Mouse (Mus musculus): Measurements from ENCODE around the gene Tm7sf3. TPM values are rescaled to one million over a fixed set of nuclear protein-coding genes. Genes with fewer than 3 reads are reported as not detected.

Tm7sf3 gene
- total RNA-seq, 4 experiments from 2014 or later, result 46.1 to 69.9 (median 58.5) TPM

DNA sequence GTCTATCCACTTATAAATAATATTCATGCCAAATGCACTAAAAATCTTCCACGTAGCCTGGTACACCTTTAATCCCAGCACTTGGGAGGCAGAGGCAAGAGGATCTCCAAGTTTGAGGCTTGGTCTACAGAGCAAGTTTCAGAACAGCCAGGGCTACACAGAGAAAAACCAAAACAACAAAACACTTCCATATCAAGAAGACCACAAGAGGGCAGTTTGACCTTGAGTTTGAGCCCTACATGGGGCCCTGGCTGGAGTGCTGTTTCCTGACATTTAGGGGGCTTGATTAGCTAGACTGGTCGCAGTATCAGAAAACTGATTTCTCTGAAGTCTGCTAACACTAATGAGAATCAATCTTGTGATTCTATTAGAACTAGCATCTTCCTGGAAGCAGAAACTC, 18.0 kb upstream of the Tm7sf3 start:
- no peak for DNase-seq

DNA sequence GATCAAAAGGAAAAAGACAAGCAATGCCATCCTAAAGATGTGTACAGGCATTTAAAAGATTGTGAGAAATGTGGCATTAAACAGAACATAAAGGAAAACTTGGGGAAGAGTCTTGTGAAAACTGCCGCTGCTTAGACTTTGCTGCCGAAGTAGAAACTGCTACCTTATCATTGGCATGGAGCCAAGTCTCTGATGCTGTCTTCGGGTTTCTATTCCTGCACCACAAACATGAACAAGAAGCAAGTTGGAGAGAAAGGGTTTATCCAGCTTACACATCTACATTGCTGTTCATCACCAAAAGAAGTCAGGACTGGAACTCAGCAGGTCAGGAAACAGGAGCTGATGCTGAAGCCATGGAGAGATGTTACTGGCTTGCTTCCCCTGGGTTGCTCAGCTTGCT, 10.6 kb upstream of the Tm7sf3 start:
- no peak for DNase-seq

DNA sequence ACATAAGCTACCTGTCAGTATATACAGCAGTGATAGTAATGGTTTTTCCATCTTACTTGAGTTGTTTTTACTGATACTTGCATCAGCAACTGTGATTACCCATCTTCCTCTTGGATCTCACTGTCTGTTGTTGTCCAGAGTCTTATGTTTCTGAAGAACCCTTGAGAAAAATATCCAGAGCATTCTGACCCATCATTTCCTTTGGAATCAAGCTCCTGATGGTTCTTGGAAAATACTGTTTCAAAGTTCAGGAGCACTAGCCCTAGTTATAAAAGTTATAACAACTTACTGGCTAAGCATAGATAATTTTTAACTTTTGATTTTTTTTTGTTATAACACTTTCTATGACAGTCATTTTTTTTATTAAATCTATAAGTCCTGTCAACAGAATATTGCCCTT, 8.8 kb upstream of the Tm7sf3 start:
- no peak for DNase-seq

DNA sequence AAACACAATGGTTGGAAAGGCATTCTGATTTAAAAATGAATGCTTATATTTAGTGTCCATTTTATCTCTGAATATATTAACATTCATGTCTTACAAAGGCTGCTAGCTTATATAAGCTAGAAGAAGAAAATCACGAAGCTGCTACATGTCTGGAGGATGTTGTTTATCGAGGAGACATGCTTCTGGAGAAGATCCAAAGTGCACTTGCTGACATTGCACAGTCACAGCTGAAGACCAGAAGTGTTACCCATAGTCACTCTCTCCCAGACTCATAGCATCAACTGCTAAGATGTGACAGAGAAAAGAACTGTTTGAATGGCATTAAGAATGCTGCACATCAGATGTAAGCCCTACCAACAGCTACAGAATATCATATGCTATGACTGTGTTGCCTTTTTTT, 7.4 kb upstream of the Tm7sf3 start:
- no peak for DNase-seq

DNA sequence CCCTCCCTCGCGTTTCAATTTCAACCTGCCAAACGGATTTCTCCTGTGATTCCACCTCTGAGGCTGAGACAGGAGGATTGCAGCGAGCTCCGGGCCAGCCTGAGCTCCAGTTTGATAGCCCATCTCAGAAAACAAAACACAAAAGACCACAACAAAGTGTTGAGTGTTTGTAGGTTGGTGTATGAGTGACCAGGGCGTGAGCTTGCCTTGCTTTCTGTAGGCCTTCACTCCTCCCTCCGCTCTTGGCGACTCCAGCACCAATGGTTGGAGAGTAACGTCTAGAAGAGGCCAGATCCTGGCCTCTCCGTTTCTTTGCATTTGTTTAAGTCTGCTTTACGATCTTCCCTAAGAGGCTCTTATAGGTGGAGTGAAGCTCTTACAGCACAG, 553 bp upstream of the Tm7sf3 start:
- DNase-seq, result no peak

DNA sequence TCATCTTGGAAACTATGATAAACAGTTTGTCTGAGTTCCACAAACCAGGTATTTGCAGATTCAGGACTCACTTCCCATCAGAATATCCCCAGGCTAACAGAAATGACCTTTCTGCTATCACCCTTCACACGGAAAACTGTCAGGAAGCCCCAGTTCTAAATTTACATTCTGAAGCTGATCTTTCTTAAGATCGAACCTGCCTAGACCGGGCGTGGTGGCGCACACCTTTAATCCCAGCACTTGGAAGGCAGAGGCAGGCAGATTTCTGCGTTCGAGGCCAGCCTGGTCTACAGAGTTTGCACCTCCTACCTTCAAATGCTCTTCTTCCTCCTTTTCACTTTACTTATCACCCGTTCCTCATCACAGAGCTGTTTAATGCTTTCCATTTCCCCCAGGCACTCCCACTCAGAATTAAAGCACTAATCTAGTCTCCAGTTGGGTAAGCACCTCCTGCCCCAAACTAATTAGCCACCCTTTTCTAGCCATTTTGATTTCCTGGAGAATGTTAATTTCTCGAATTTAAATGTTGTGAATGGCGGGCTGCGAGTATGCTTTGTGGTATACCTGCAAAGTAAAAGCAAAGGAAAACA, 908 bp downstream of the Tm7sf3 start:
- DNase-seq, result no peak

DNA sequence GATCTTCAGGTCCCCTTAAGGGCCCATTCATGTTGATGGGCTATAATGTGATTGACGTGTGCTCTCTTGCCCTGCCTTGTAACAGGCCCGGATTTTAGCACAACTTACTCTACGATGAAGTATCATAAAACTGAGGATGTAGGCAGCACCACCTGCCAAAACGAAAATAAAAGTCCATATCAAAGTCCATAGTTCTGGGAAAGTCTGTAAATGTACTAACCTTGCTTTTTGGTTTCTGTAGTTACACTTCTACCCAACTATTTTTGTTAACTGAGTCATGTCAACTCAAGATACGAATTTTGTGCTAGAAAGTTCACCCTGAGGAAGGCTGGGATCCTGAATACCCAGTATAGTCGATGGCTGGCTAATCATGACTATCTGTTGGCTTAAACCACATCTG, 1.6 kb downstream of the Tm7sf3 start:
- no peak for DNase-seq

DNA sequence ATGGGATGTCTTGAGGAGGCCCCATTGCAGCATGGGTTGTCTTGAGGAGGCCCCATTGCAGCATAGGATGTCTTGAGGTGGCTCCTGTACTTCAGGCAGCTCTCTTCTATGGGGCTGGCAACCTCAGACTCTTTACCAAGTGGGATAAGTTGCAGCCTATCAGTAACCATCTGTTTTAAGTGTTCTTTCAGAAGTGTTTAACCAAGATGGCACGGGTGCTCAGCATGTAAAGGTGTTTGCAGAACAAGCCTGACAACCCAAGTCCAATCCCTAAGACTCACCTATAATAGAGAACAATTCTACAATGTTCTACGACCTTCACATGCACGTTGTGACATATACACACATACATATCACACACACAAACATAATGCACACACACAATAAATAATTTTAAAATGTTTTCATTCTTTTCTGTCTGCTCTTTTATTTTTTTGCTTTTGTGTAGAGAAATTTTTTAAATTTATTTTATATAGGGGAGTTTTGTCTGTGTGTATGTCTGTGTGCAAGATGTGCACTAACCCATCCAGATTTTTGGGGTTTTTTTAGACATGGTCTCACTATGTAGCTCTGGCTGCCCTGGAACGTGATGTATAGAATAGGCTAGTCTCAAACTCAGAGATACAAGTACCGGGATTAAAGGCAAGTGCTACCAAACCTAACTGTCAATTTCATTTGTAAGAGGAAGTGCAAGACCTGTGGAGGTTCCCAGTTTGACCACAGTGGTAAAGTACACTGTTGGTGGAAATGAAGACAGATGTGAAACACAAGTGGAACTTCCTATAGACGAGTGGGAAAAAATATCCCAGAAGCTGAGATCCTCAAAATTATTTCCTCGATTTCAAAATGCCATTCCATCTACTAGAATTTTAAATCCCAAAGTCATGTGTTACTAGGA, 2.3 kb downstream of the Tm7sf3 start:
- DNase-seq, result no peak

DNA sequence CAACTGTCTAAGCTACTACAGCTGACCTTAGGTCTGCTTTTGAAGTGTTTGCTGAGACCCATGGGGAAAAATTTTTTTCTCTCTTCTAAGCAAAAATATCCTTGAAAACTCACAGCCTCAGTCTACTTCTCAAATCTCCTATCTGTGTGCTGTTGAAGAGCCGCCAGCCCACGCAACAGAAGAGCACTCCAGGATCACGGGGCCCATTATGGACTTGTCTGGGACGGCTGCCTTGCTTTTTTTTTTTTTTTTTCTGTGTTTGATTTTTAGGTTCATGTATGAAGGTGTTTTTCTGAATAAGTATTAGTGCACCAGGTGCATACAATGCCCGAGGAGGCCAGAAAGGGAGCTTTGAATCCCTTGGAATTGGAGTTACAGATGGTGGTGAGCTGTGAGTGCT, 6.1 kb downstream of the Tm7sf3 start:
- no peak for DNase-seq

DNA sequence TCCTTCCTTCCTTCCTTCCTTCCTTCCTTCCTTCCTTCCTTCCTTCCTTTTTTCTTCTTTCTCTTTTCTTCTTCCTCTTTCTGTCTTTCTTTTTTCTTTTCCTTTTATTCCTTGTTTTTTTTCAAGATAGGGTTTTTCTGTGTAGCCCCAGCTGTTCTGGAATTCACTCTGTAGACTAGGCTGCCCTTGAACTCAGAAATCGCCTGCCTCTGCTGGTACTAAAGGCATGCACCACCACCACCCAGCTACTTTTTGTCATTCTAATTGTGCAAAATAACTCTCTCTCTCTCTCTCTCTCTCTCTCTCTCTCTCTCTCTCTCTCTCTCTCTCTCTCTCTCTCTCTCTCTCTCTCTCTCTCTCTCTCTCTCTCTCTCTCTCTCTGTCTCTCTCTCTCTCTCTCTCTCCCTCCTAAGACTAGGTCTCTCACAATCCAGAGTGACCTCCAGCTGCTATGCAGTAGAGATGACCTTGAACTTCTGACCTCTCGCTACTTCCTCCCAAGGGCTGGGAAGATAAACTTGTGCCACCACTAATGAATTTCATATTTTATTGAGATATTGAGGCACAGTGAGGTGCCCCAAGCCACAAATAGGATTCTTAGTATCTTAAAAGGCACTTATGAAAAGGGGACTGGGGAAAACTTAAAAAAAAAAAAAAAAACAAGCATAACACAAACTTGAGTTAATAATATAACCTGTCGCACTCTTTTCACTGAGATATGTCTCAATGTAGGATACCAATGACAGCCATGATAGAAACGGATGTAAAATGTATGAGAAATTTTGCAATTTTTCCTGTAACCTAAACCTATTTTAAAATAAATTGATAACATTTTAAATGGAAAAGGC, 7.6 kb downstream of the Tm7sf3 start:
- no peak for DNase-seq

DNA sequence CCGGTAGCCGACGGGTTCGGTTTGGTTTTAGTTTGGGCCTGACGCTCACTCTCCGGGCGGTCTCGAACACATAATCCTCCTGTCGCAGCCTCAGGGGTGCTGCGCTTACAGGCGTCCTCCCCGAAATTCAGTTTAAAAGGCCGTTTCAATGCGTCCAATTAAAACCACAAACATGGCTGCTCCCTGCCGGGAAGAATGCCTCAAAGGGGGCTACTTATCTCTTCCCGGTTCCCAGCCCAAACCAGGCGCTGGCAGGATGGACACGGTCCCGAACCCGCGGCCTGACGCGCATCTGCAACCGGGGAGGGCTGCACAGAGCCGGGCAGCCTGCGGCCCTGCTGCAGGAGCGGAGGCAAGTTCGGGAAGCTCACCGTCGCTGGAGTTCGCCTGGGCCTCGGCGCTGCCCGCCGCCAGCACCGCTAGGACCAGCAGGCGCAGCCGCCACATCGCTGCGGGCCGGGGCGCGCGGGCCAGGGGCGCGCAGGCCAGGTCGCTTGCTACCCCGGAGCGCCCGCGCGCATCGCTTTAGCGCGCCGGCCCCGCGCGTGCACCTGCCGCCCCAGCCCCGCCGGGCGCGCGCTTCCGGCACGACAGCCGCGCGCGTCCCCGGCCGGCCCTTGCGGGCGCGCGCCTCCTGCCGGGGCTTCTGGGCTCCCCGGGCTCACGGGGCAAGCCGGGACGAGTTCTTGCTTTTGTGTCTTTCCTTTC, 8.5 kb downstream of the Tm7sf3 start:
- DNase-seq, result peak; percentile 47

DNA sequence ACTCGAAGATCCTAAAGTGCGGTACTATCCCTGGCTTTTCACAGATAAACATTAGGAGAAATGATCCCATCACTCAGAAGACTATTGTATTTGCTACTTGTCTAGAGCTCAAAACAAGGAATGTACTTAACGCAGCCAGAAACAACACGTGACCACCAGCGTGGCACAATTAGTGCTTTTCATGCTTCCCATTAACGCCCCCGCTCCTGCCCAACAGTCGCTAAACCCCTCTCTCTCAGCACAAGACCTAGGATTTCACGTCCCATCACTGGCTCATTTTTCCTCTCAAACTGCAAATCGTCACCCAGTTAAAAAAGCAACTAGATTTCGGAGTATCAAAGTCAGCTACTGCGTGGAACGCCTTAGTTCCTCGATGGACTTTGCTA, 9.0 kb downstream of the Tm7sf3 start:
- no peak for DNase-seq

DNA sequence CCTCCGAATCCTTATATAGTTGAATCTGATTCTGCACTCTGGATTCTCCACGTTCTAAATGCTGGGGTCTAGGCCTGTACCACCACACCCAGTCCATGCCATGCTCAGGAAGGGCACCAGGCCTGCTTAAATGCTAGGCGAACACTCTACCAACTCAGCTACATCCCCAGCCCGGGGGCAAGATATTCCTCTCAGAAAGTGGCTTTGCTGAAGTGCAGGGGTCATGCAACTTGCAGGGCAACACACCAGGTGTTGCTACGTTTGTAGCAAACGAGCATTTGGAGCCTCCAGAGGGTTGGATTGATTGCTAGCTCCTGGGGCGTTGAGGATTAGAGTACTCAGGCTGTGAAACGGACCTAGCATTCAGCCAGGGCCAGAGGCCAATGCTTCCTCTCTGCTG, 9.5 kb downstream of the Tm7sf3 start:
- no peak for DNase-seq

DNA sequence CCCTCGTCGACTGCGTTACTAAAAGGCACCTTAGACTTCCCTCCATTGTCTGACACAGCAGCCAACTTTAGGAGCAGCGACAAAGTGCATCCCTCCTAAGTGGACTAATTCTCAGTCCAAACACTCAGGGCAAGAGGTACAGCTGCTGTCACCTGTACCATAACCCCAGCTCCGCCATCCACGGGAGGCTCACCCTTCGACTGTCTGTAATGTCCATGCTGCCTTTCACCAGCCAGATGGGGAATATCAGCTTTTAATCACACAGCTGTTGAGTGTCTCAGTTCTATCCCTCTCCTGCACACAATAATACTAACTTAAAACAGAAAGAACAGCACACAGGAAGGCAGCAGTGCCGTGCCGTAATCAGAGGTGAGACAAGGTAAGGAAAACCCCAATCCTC, 10.2 kb downstream of the Tm7sf3 start:
- no peak for DNase-seq

DNA sequence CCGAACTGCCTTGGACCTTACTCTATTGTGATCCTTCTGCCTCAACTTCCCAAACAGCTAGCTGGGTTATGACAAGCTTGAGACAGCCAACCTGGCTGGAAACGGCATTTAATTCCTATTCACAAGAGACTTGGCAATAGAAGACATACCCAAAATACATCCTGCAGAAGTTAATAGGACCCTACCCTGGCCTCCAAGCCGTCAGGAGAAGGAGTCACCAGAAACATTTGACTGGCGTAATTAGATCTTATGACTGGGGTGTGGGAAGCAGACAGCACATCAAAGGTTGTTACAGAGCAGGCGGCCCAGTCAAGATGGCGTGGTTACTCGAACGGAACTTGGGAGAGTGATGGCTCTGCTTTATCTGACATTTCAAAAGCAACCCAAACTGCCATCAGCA, 10.8 kb downstream of the Tm7sf3 start:
- DNase-seq, result no peak

DNA sequence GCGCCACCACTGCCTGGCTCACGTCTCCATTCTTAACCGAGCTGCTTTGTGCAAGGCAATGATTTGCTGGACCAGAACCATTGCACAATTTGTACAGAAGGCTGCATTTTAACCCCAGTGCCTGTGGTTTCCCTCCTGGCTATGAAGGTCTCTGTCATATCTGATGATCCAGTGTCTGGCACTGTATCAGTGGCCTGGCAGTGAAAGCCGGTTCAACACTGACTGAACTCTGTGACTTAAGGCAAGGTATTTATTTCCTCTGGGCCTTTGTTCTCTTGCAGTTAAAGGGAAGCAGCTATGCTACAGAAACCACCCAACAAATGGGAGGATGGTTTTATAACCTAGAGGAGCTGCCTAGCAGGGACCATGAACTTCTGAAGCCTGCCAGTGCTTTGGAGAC, 11.7 kb downstream of the Tm7sf3 start:
- DNase-seq, result peak; percentile 78

DNA sequence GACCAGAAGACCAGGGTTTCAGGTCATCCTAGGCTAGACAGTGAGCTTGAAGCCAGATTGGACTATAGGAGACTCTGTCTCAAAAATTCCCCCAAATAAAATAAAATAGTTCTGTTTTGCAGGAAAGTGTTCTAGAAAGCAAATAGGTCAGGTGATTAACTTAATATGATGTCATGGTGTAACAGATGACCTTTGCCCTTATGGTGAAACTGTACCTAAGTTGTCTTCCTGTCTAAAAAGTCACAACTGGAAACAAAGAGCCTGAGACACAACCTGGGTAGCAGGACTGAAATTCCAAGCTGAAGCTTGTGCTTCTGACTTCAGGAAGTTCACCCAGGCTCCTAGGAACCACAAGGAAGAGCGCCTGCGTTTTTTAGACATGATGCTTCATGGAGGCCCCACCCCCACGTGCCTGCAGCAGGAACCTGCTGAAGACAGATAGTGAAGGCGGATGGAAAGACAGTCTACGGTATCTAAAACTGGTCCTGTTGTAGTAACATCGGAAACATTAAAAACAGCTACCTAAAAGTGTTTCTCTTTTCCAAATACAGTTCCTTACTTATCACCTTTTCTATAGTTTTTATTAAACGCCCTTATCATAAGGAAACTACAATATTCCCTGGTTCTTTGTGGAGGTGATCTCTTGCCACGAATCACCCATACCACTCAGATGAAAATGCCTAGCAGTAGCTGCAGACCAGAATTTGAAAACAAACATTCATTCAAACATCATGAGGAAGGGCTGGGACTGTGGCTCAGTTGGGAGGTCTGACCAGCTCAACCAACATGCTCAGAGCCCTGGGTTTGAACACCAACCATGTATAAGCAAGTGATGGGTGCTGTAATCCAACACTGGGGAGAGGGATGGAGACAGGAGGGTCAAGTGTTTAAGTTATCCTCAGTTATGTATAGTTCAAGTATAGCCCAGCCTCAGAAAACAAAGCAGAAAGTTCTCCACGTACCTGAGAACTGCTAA, 12.6 kb downstream of the Tm7sf3 start:
- DNase-seq, result no peak

DNA sequence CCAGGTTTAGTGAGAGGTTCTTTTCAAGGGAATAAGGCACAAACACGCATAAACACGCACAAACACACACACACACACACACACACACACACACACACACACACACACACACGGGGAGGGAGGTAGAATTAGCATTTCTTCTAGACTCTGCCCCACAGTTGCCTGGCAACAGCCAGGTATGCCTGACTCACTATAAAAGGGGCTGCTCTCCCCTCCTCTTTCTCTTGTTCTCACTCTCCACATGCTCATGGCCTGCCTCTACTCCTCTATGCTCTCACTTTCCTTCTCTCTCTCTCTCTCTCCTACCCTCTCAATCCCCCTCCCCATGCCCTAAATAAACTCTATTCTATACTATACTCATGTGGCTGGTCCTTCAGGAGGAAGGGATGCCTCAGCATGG, 14.5 kb downstream of the Tm7sf3 start:
- DNase-seq, result no peak

DNA sequence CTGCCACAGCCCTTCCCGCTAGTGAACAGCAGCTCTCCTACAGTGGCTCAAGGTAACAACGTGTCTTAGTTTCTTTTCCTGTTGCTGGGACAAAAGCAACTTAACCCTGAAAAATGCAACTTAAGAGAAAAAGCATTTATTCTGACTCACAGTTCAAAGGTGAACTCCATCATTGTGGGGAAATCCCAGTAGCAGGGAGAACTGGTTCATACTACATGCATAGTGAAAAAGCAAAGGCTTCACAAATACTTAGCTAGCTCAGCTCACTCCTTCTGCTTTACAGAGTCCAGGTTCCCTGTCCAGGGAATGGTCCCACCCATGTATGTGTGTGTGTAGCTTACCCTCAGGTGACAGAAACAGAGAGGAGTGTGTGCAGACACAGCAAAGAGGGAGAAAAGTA, 26.0 kb downstream of the Tm7sf3 start:
- no peak for DNase-seq

DNA sequence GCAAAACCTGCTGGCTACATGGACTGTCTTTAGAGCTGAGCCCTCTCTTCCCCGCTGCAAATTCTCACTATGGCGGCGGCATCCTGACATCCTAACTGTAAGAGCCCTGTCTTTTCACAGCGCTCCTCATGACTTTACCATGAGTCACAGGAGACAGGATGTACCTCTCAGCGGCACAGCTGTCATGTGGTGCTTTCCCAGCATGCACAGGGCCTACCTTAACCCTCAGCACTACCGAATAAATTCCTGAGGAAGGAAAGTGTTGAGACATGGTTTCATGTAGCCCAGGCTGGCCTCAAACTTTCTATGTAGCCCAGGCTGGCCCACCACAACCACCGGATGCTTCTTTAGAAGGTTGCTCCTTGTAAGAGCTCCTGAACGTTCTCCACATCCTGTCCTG, 26.7 kb downstream of the Tm7sf3 start:
- DNase-seq, result no peak

DNA sequence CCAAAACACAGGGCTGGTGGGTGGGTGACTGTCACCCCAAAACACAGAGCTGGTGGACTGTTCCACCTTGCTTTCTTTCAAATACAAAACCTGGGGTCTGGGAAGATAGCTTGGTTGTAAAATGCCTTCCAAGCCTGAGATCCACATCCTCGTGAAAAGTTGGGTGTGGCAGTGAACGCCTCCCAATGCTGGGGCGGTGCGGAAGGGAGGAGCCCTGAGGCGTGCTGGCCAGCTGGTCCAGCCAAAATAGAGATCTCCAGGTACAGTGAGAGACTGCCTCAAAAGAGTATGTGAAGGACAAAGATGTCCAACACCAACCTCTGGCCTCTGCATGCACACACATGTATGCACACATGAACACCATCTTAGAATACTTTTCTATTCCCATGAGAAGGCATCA, 28.1 kb downstream of the Tm7sf3 start:
- no peak for DNase-seq

DNA sequence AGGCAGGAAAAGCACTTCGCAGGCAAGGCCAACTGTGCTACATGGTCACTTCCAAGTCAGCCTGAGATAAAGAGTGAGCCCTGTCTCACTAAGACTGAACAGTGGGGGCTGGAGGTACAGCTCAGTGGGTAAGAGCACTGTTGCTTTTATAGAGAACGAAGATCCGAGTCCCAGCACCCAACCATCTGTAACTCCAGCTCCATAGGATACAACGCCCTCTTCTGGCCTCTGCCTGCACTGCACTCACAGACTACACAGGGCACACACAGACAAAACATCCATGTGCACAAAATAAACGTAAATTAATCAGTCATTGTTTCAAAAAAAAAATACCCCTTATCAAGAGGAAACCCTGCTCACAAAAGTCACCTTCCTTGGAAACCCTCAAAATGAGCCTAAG, 28.7 kb downstream of the Tm7sf3 start:
- no peak for DNase-seq

Measured in adrenal gland, adult 8-10 months (tissue).